Mouse (Mus musculus): ENCODE measurements at regions not wholly inside any gene's neighbourhood (a gene's known extent, or its start where the extent isn't known, plus 50 kb on each side); places are given as distances from the start of the nearest gene placed in this dataset.

DNA sequence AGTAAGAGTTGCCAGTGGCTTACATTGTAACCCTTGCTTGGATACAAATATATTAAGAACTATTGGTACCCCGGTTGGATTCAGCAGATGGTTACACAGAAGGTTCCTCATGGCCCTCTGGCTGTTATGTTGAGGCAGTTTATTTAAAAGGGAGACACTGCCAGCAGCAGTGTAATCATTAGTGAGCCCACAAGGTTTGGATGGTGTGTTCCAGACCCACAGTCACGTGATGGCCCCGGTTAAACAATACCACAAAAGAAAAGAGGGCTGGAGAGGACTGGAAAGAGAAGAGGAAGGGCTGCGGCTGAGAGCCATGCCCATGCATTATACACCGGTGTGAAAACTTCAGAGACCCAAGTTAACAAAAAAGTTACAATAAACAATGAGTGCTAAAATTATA, 392.4 kb upstream of the Pmfbp1 start:
- TF ChIP-seq ZNF384 (IDR thresholded peaks at IDR 0.05; ENCODE audit: low read depth, low read length): no peak
- no peak for TF ChIP-seq CHD2 (IDR thresholded peaks at IDR 0.05; ENCODE audit: low read depth, low read length)
